Mouse (Mus musculus): ENCODE measurements around the gene Nup160. TPM values are rescaled to one million over a fixed set of nuclear protein-coding genes. Genes with fewer than 3 reads are reported as not detected.

Gene Nup160
- polyA plus RNA-seq, 1 experiment from 2014 or later, result 11.1 TPM

DNA sequence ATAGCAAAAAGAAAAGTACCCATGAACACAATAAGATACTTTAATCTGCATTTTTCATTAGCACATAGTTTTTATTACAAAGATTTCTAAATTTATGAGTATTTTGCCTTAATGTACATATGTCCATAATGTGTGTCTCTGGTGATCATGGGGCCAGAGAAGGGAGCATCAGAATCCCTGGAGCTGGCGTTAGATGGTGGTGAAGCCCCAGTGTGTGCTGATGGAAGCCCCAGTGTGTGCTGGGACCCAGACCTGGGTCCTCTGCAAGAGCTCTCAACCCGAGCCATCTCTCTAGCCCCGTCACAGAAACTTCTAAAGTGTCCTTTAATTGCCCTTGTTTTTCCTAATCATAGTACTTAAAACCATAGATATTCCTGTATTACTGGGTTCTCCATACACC is 62.3 kb downstream of the Nup160 start:
- H3K4me3 ChIP-seq (ENCODE audit: low read depth, low read length), result no peak overlapping the region
- WGBS, result 92% methylated on average over 3 of the region's 3 CpGs
- H3K9me3 ChIP-seq (ENCODE audit: low read length), result no peaks in the 10 kb centered on the region
- no peak overlapping the region for H3K27ac ChIP-seq (ENCODE audit: low read length)
- H3K4me1 ChIP-seq (ENCODE audit: insufficient read depth, low read depth, low read length), result no peaks in the 10 kb centered on the region
- H3K9ac ChIP-seq (replicated peaks; ENCODE audit: low read depth), result no peak overlapping the region
- H3K4me2 ChIP-seq (replicated peaks; ENCODE audit: low read depth, low read length), result no peak overlapping the region
- ATAC-seq, result no peak
- H3K27me3 ChIP-seq (replicated peaks; ENCODE audit: insufficient read depth, low read length), result no peaks in the 10 kb centered on the region
- no peak for DNase-seq (ENCODE audit: low spot score)
- TF ChIP-seq EP300 (IDR thresholded peaks at IDR 0.05) (no peak), CTCF (IDR thresholded peaks at IDR 0.05) (no peak)
- peaks cover 15% of the 10 kb centered on the region; the same call in 1 of the 2 replicates for H3K36me3 ChIP-seq (ENCODE audit: insufficient read depth, low read length)

GRCm38 (mm10) chr2:90739921-90740320 is 62.9 kb downstream of the Nup160 start:
- Histone ChIP-seq H3K4me1 (ENCODE audit: insufficient read depth, low read depth, low read length) (no peaks in the 10 kb centered on the region), H3K36me3 (ENCODE audit: insufficient read depth, low read length) (peaks cover 15% of the 10 kb centered on the region; the same call in 1 of the 2 replicates), H3K27ac (ENCODE audit: low read length) (no peak overlapping the region), H3K27me3 (replicated peaks; ENCODE audit: insufficient read depth, low read length) (no peaks in the 10 kb centered on the region), H3K4me3 (ENCODE audit: low read depth, low read length) (no peak overlapping the region), H3K9me3 (ENCODE audit: low read length) (no peaks in the 10 kb centered on the region), H3K9ac (replicated peaks; ENCODE audit: low read depth) (no peak overlapping the region), H3K4me2 (replicated peaks; ENCODE audit: low read depth, low read length) (no peak overlapping the region)
- ATAC-seq, result no peak
- TF ChIP-seq CTCF (IDR thresholded peaks at IDR 0.05) (no peak), EP300 (IDR thresholded peaks at IDR 0.05) (no peak)
- DNase-seq (ENCODE audit: low spot score), result no peak
- WGBS, result 86% methylated on average over 5 of the region's 5 CpGs

GRCm38 (mm10) chr2:90744285-90745052 is 67.5 kb downstream of the Nup160 start:
- peak overlapping the region; percentile 44 for H3K4me2 ChIP-seq (replicated peaks; ENCODE audit: low read depth, low read length)
- H3K4me1 ChIP-seq (ENCODE audit: insufficient read depth, low read depth, low read length), result peaks cover 8% of the 10 kb centered on the region; the same call in 1 of the 2 replicates
- H3K27me3 ChIP-seq (replicated peaks; ENCODE audit: insufficient read depth, low read length), result no peaks in the 10 kb centered on the region
- peak overlapping the region; percentile 96 for H3K4me3 ChIP-seq (ENCODE audit: low read depth, low read length)
- H3K27ac ChIP-seq (ENCODE audit: low read length), result peak overlapping the region; percentile 81
- H3K36me3 ChIP-seq (ENCODE audit: insufficient read depth, low read length), result no peaks in the 10 kb centered on the region
- no peaks in the 10 kb centered on the region for H3K9me3 ChIP-seq (ENCODE audit: low read length)
- H3K9ac ChIP-seq (replicated peaks; ENCODE audit: low read depth), result peak overlapping the region; percentile 13; the same call in 1 of the 2 replicates
- peak; percentile 20 for DNase-seq (ENCODE audit: low spot score)
- no peak for ATAC-seq
- TF ChIP-seq EP300 (IDR thresholded peaks at IDR 0.05) (no peak), CTCF (IDR thresholded peaks at IDR 0.05) (no peak)
- 58% methylated on average over 12 of the region's 12 CpGs for WGBS

- H3K4me2 ChIP-seq (replicated peaks; ENCODE audit: low read depth, low read length), result peak within 1 kb of the TSS; percentile 63
- H3K9ac ChIP-seq (replicated peaks; ENCODE audit: low read depth), result peak within 1 kb of the TSS; percentile 95
- peak within 1 kb of the TSS; percentile 97 for H3K27ac ChIP-seq (ENCODE audit: low read length)
- TF ChIP-seq EP300 (IDR thresholded peaks at IDR 0.05), result peak; percentile 72
- peak; percentile 41; the same call in 1 of the 2 replicates for TF ChIP-seq CTCF (IDR thresholded peaks at IDR 0.05)
- H3K27me3 ChIP-seq (replicated peaks; ENCODE audit: insufficient read depth, low read length), result no peaks in the 10 kb centered on the region
- peaks cover 8% of the 10 kb centered on the region; the same call in 1 of the 2 replicates for H3K4me1 ChIP-seq (ENCODE audit: insufficient read depth, low read depth, low read length)
- DNase-seq (ENCODE audit: low spot score) (peak; percentile 100), ATAC-seq (peak; percentile 99)
- H3K36me3 ChIP-seq (ENCODE audit: insufficient read depth, low read length), result no peaks in the 10 kb centered on the region
- WGBS, result under 1% methylated on average over 44 of the region's 44 CpGs
- peak within 1 kb of the TSS; percentile 96 for H3K4me3 ChIP-seq (ENCODE audit: low read depth, low read length)
- H3K9me3 ChIP-seq (ENCODE audit: low read length), result no peaks in the 10 kb centered on the region
Observed at GRCm38 (mm10) chr2:90745053-90745678, 68.2 kb downstream of the Nup160 start, which contains the start of gene Fnbp4. Fnbp4 (plus strand) TSS chr2:90745370.

DNA sequence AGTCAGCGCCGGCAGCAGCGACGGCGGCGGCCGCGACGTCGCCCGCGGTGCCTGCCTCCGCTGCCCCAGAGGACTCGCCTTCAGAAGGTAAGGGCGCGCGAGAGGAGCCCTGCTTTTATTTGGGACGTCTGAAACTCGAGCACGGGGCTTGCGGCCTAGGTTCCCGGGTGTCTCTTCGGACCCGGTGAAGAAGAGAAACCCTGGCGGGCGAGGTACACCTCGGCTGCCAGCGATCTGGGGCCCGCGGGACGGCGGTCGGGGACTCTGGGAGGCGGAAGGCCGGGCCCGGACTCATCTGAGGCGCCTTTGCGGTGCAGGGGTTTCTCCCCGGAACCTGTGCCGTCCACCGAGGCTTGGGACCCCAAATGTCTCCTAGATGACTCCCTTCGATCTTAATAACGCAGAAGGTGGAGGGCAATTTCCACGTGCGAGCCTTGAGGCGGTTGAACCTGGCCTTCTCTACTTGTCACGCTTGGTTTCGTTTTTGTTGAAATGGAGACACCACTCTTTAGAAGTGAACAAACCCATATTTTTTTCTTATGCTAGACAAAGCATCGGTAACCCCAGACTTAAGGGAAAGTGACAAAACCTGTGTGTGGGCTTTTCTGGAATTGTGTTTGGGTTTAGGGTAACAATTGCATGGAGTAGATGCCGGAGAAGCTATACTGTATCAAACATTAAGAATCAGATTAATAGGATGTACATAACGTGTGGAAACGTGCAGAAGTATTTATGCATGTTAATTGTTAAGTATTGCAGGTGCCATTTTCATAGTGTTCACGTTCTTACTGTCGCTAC is 68.9 kb downstream of the Nup160 start:
- Histone ChIP-seq H3K9ac (replicated peaks; ENCODE audit: low read depth) (peak overlapping the region; percentile 95), H3K27me3 (replicated peaks; ENCODE audit: insufficient read depth, low read length) (no peaks in the 10 kb centered on the region), H3K27ac (ENCODE audit: low read length) (peak overlapping the region; percentile 97), H3K4me2 (replicated peaks; ENCODE audit: low read depth, low read length) (peak overlapping the region; percentile 63), H3K4me3 (ENCODE audit: low read depth, low read length) (peak overlapping the region; percentile 96), H3K4me1 (ENCODE audit: insufficient read depth, low read depth, low read length) (peaks cover 8% of the 10 kb centered on the region; the same call in 1 of the 2 replicates), H3K36me3 (ENCODE audit: insufficient read depth, low read length) (no peaks in the 10 kb centered on the region), H3K9me3 (ENCODE audit: low read length) (no peaks in the 10 kb centered on the region)
- DNase-seq (ENCODE audit: low spot score), result peak; percentile 54
- ATAC-seq, result peak; percentile 37
- WGBS, result under 1% methylated on average over 53 of the region's 54 CpGs
- TF ChIP-seq EP300 (IDR thresholded peaks at IDR 0.05) (no peak), CTCF (IDR thresholded peaks at IDR 0.05) (no peak)

- peak; percentile 16 for DNase-seq (ENCODE audit: low spot score)
- no peak for TF ChIP-seq CTCF (IDR thresholded peaks at IDR 0.05)
- no peak for TF ChIP-seq EP300 (IDR thresholded peaks at IDR 0.05)
- 7% methylated on average over 4 of the region's 4 CpGs for WGBS
Observed at GRCm38 (mm10) chr2:90746538-90746865, 69.5 kb downstream of the Nup160 start.

More at GRCm38 (mm10) chr2:90746538-90746865, 69.5 kb downstream of the Nup160 start:
- Histone ChIP-seq H3K27ac (ENCODE audit: low read length) (peak overlapping the region; percentile 97), H3K27me3 (replicated peaks; ENCODE audit: insufficient read depth, low read length) (no peaks in the 10 kb centered on the region), H3K9ac (replicated peaks; ENCODE audit: low read depth) (peak overlapping the region; percentile 13; the same call in 1 of the 2 replicates), H3K36me3 (ENCODE audit: insufficient read depth, low read length) (no peaks in the 10 kb centered on the region), H3K9me3 (ENCODE audit: low read length) (no peaks in the 10 kb centered on the region), H3K4me1 (ENCODE audit: insufficient read depth, low read depth, low read length) (peaks cover 8% of the 10 kb centered on the region; the same call in 1 of the 2 replicates), H3K4me3 (ENCODE audit: low read depth, low read length) (peak overlapping the region; percentile 96), H3K4me2 (replicated peaks; ENCODE audit: low read depth, low read length) (peak overlapping the region; percentile 63)
- no peak for ATAC-seq
